Mouse (Mus musculus): ENCODE measurements around the gene Mast4.

Mast4 gene

GRCm38 (mm10) chr13:103316777-103317367, 17.4 kb downstream of the Mast4 start:
- DNase-seq (ENCODE audit: low read depth, low spot score): no peak

- DNase-seq (ENCODE audit: low read depth, low spot score): no peak
These were observed 19.1 kb downstream of the Mast4 start for GRCm38 (mm10) chr13:103315113-103315708.

GRCm38 (mm10) chr13:103308296-103308695, 26.0 kb downstream of the Mast4 start:
- DNase-seq (ENCODE audit: low read depth, low spot score): no peak

- no peak for DNase-seq (ENCODE audit: low read depth, low spot score)
These were observed 30.5 kb downstream of the Mast4 start for GRCm38 (mm10) chr13:103303826-103304225.

GRCm38 (mm10) chr13:103302508-103302907, 31.8 kb downstream of the Mast4 start:
- DNase-seq (ENCODE audit: low read depth, low spot score): no peak

- no peak for DNase-seq (ENCODE audit: low read depth, low spot score)
These were observed 32.2 kb downstream of the Mast4 start for GRCm38 (mm10) chr13:103302077-103302476.

GRCm38 (mm10) chr13:103294424-103294823, 39.9 kb downstream of the Mast4 start:
- no peak for DNase-seq (ENCODE audit: low read depth, low spot score)

- DNase-seq (ENCODE audit: low read depth, low spot score): peak; percentile 47
These were observed 41.2 kb downstream of the Mast4 start for GRCm38 (mm10) chr13:103293121-103293520.

- DNase-seq (ENCODE audit: low read depth, low spot score): no peak
These were observed 43.2 kb downstream of the Mast4 start for GRCm38 (mm10) chr13:103291098-103291497.

- no peak for DNase-seq (ENCODE audit: low read depth, low spot score)
These were observed 48.5 kb downstream of the Mast4 start for GRCm38 (mm10) chr13:103285821-103286220.

- no peak for DNase-seq (ENCODE audit: low read depth, low spot score)
These were observed 49.3 kb downstream of the Mast4 start for GRCm38 (mm10) chr13:103285036-103285435.

GRCm38 (mm10) chr13:103270856-103271391, 63.4 kb downstream of the Mast4 start:
- DNase-seq (ENCODE audit: low read depth, low spot score): no peak

- no peak for DNase-seq (ENCODE audit: low read depth, low spot score)
These were observed 71.6 kb downstream of the Mast4 start for GRCm38 (mm10) chr13:103262707-103263106.

GRCm38 (mm10) chr13:103262061-103262460, 72.2 kb downstream of the Mast4 start:
- no peak for DNase-seq (ENCODE audit: low read depth, low spot score)

- DNase-seq (ENCODE audit: low read depth, low spot score): no peak
These were observed 73.9 kb downstream of the Mast4 start for GRCm38 (mm10) chr13:103260414-103260813.

GRCm38 (mm10) chr13:103258106-103258505, 76.2 kb downstream of the Mast4 start:
- DNase-seq (ENCODE audit: low read depth, low spot score): no peak

GRCm38 (mm10) chr13:103254861-103255260, 79.4 kb downstream of the Mast4 start:
- DNase-seq (ENCODE audit: low read depth, low spot score): no peak

- no peak for DNase-seq (ENCODE audit: low read depth, low spot score)
These were observed 81.2 kb downstream of the Mast4 start for GRCm38 (mm10) chr13:103253077-103253476.

GRCm38 (mm10) chr13:103248102-103249054, 85.9 kb downstream of the Mast4 start:
- DNase-seq (ENCODE audit: low read depth, low spot score): no peak

GRCm38 (mm10) chr13:103246973-103247718, 87.2 kb downstream of the Mast4 start:
- DNase-seq (ENCODE audit: low read depth, low spot score): no peak

- DNase-seq (ENCODE audit: low read depth, low spot score): no peak
These were observed 88.9 kb downstream of the Mast4 start for GRCm38 (mm10) chr13:103245431-103245830.
